Mouse (Mus musculus) small intestine, adult 10 weeks (tissue): ENCODE data around the gene Tlr8. TPM values are rescaled to one million over a fixed set of nuclear protein-coding genes. Genes with fewer than 3 reads are reported as not detected.

Source experiments
- polyA plus RNA-seq: library from polyadenylated mRNA; stranded (reverse); fragments of 350-450 nt; fragmentation: Illumina TruSeq; extraction: RNeasy Lipid Tissue Mini Kit (QIAGEN cat#74804); gene quantifications from one replicate; pipeline ENCODE4 v1.2.3, GENCODE M21; 2014; ENCODE audit warnings: low replicate concordance

Tlr8 gene
- polyA plus RNA-seq: 4.2 TPM

GRCm38 (mm10) chrX:167264086-167264485, at the start of gene Tlr8:
Tlr8 (minus strand) TSS chrX:167264329.

GRCm38 (mm10) chrX:167208978-167209754, 55.0 kb downstream of the Tlr8 start, which contains the start of gene Tmsb4x:
Tmsb4x (minus strand) TSS chrX:167209315.

Other genes starting within 250 kb of the Tlr8 start
- gene Tmsb4x, start 55.0 kb downstream of the Tlr8 start, polyA plus RNA-seq: 1,315 TPM
- gene Tlr7, start 66.2 kb upstream of the Tlr8 start, polyA plus RNA-seq: 6.6 TPM
- 50.9 TPM for gene Prps2, start 118.4 kb upstream of the Tlr8 start, polyA plus RNA-seq